Mouse (Mus musculus) CH12.LX (cell line): ENCODE measurements at regions not wholly inside any gene's neighbourhood (a gene's known extent, or its start where the extent isn't known, plus 50 kb on each side); places are given as distances from the start of the nearest gene placed in this dataset.

Experiments used
- DNase-seq: peaks from one replicate; pipeline ENCODE4 v3.0.0-alpha.2; 2013; ENCODE audit errors: extremely low read depth
- H3K27ac ChIP-seq: 2 replicates; pipeline ENCODE4 v1.5.1; 2012; ENCODE audit warnings: low read depth, mild to moderate bottlenecking, control low read depth, moderate library complexity; ENCODE audit not compliant: insufficient read depth
- H3K27me3 ChIP-seq: replicated peaks from 2 replicates; pipeline ENCODE3; 2012; ENCODE audit warnings: inconsistent platforms
- H3K36me3 ChIP-seq, 2 experiments: replicated peaks in 1 of 2; 2 replicates each; pipeline versions ENCODE3 to v1.6.1; 2012; ENCODE audit warnings: inconsistent platforms in 1 of 2, low read length in 1 of 2, mild to moderate bottlenecking in 1 of 2, mixed read lengths in 1 of 2, moderate library complexity in 1 of 2; ENCODE audit not compliant: control insufficient read depth in 1 of 2, insufficient read depth in 1 of 2
- H3K4me1 ChIP-seq, 2 experiments: 2 replicates each; pipeline ENCODE4 v1.6.1; 2012; ENCODE audit warnings: inconsistent platforms in 1 of 2, moderate library complexity in 1 of 2; ENCODE audit not compliant: insufficient read depth in 2 of 2, control insufficient read depth in 1 of 2
- H3K4me2 ChIP-seq: 2 replicates; pipeline ENCODE4 v1.6.1; 2012; ENCODE audit warnings: low read depth, mild to moderate bottlenecking, control low read depth; ENCODE audit not compliant: poor library complexity, insufficient read depth, severe bottlenecking
- H3K4me3 ChIP-seq, 3 experiments: fragments of 150-350 bp in 1 of 3; sonication (generic) in 1 of 3; replicated peaks in 1 of 3; 2 replicates each; pipeline versions ENCODE3 to v1.5.1; 2011 to 2012; ENCODE audit warnings: low read depth in 2 of 3, low read length in 2 of 3, mild to moderate bottlenecking in 2 of 3, moderate library complexity in 2 of 3, control low read depth in 1 of 3, improper control_type of control experiment in 1 of 3, inconsistent platforms in 1 of 3, mixed read lengths in 1 of 3; ENCODE audit not compliant: poor library complexity in 1 of 3
- H3K79me2 ChIP-seq: replicated peaks from 2 replicates; pipeline ENCODE4 v1.6.1; 2012; ENCODE audit warnings: mild to moderate bottlenecking, moderate library complexity; ENCODE audit not compliant: control insufficient read depth, poor library complexity, insufficient read depth, severe bottlenecking; ENCODE audit errors: extremely low read depth
- H3K9ac ChIP-seq: 2 replicates; pipeline ENCODE4 v1.6.1; 2012; ENCODE audit warnings: low read depth, mild to moderate bottlenecking, control low read depth, moderate library complexity; ENCODE audit not compliant: insufficient read depth
- H3K9me3 ChIP-seq: replicated peaks from 2 replicates; pipeline ENCODE3; 2012; ENCODE audit warnings: low read length, inconsistent platforms, mixed read lengths
- BHLHE40 ChIP-seq: IDR thresholded peaks from 2 replicates; pipeline ENCODE4 v1.6.1; 2011; ENCODE audit warnings: mild to moderate bottlenecking, low read depth, low read length, improper control_type of control experiment
- CHD1 ChIP-seq: IDR thresholded peaks from 2 replicates; pipeline ENCODE4 v1.6.1; 2012; ENCODE audit warnings: low read depth, low read length, improper control_type of control experiment, inconsistent platforms
- CHD2 ChIP-seq: IDR thresholded peaks from 2 replicates; pipeline ENCODE4 v1.6.1; 2011; ENCODE audit warnings: low read length, improper control_type of control experiment
- CTCF ChIP-seq, 2 experiments: IDR thresholded peaks in 1 of 2; conservative IDR thresholded peaks in 1 of 2; 2 replicates each; pipeline ENCODE4 v1.5.1; 2011 to 2012; ENCODE audit warnings: low read depth in 2 of 2, low read length in 2 of 2, improper control_type of control experiment in 1 of 2, inconsistent platforms in 1 of 2, mild to moderate bottlenecking in 1 of 2, moderate library complexity in 1 of 2
- E2F4 ChIP-seq: IDR thresholded peaks from 2 replicates; pipeline ENCODE4 v1.6.1; 2011; ENCODE audit warnings: low read depth, low read length, improper control_type of control experiment; ENCODE audit not compliant: insufficient replicate concordance
- ELF1 ChIP-seq: IDR thresholded peaks from 2 replicates; pipeline ENCODE4 v1.6.1; 2014; ENCODE audit warnings: low read depth, mild to moderate bottlenecking, inconsistent platforms, low read length, improper control_type of control experiment
- EP300 ChIP-seq: IDR thresholded peaks from 2 replicates; pipeline ENCODE4 v1.6.1; 2011; ENCODE audit warnings: low read length, improper control_type of control experiment
- ETS1 ChIP-seq: conservative IDR thresholded peaks from 2 replicates; pipeline ENCODE4 v1.6.1; 2012; ENCODE audit warnings: low read depth, mild to moderate bottlenecking, inconsistent platforms, low read length, improper control_type of control experiment, moderate library complexity
- HCFC1 ChIP-seq: IDR thresholded peaks from 2 replicates; pipeline ENCODE4 v1.6.1; 2012; ENCODE audit warnings: low read depth, mild to moderate bottlenecking, inconsistent platforms, low read length, improper control_type of control experiment
- IRF4 ChIP-seq: IDR thresholded peaks from 2 replicates; pipeline ENCODE4 v1.6.1; 2014; ENCODE audit warnings: low read depth, mild to moderate bottlenecking, inconsistent platforms, low read length, improper control_type of control experiment
- JUND ChIP-seq: conservative IDR thresholded peaks from 2 replicates; pipeline ENCODE4 v1.6.1; 2011; ENCODE audit warnings: low read depth, low read length, improper control_type of control experiment
- KAT2A ChIP-seq: IDR thresholded peaks from 2 replicates; pipeline ENCODE4 v1.6.1; 2012; ENCODE audit warnings: low read length, improper control_type of control experiment, inconsistent platforms; ENCODE audit not compliant: insufficient replicate concordance
- MAX ChIP-seq: IDR thresholded peaks from 2 replicates; pipeline ENCODE4 v1.6.1; 2011; ENCODE audit warnings: low read length, improper control_type of control experiment
- MAZ ChIP-seq: IDR thresholded peaks from 2 replicates; pipeline ENCODE4 v1.6.1; 2012; ENCODE audit warnings: low read depth, mild to moderate bottlenecking, inconsistent platforms, low read length, improper control_type of control experiment, moderate library complexity
- MEF2A ChIP-seq: IDR thresholded peaks from 2 replicates; pipeline ENCODE4 v1.6.1; 2014; ENCODE audit warnings: low read depth, mild to moderate bottlenecking, inconsistent platforms, low read length, improper control_type of control experiment, borderline replicate concordance
- MXI1 ChIP-seq: IDR thresholded peaks from 2 replicates; pipeline ENCODE4 v1.6.1; 2011; ENCODE audit warnings: mild to moderate bottlenecking, low read depth, low read length, improper control_type of control experiment
- MYC ChIP-seq: IDR thresholded peaks from 2 replicates; pipeline ENCODE4 v1.6.1; 2011; ENCODE audit warnings: low read depth, mild to moderate bottlenecking, improper control_type of control experiment, low read length
- NRF1 ChIP-seq: IDR thresholded peaks from 2 replicates; pipeline ENCODE4 v1.6.1; 2014; ENCODE audit warnings: low read depth, mild to moderate bottlenecking, inconsistent platforms, low read length, improper control_type of control experiment, moderate library complexity
- PAX5 ChIP-seq: IDR thresholded peaks from 2 replicates; pipeline ENCODE4 v1.6.1; 2012; ENCODE audit warnings: low read length, inconsistent platforms, mixed read lengths
- POLR2A ChIP-seq: IDR thresholded peaks from 2 replicates; pipeline ENCODE4 v1.6.1; 2011; ENCODE audit warnings: low read depth, mild to moderate bottlenecking, improper control_type of control experiment, low read length
- RAD21 ChIP-seq: IDR thresholded peaks from 2 replicates; pipeline ENCODE4 v1.6.1; 2011; ENCODE audit warnings: low read depth, mild to moderate bottlenecking, low read length, improper control_type of control experiment, moderate library complexity
- RCOR1 ChIP-seq: conservative IDR thresholded peaks from 2 replicates; pipeline ENCODE4 v1.6.1; 2012; ENCODE audit warnings: low read depth, mild to moderate bottlenecking, inconsistent platforms, low read length, improper control_type of control experiment
- SMC3 ChIP-seq: IDR thresholded peaks from 2 replicates; pipeline ENCODE4 v1.6.1; 2011; ENCODE audit warnings: low read depth, low read length, improper control_type of control experiment
- TBP ChIP-seq: conservative IDR thresholded peaks from 2 replicates; pipeline ENCODE4 v1.6.1; 2011; ENCODE audit warnings: low read depth, low read length, improper control_type of control experiment
- TCF12 ChIP-seq: IDR thresholded peaks from 2 replicates; pipeline ENCODE4 v1.6.1; 2014; ENCODE audit warnings: low read depth, mild to moderate bottlenecking, inconsistent platforms, low read length, improper control_type of control experiment
- USF1 ChIP-seq: IDR thresholded peaks from 2 replicates; pipeline ENCODE4 v1.6.1; 2014; ENCODE audit warnings: low read depth, mild to moderate bottlenecking, inconsistent platforms, low read length, improper control_type of control experiment
- USF2 ChIP-seq: conservative IDR thresholded peaks from 2 replicates; pipeline ENCODE4 v1.6.1; 2011; ENCODE audit warnings: low read depth, low read length, improper control_type of control experiment
- ZC3H11A ChIP-seq: IDR thresholded peaks from 2 replicates; pipeline ENCODE4 v1.6.1; 2012; ENCODE audit warnings: low read depth, mild to moderate bottlenecking, inconsistent platforms, low read length, improper control_type of control experiment
- ZKSCAN1 ChIP-seq: IDR thresholded peaks from 2 replicates; pipeline ENCODE4 v1.6.1; 2012; ENCODE audit warnings: low read depth, inconsistent platforms, low read length, improper control_type of control experiment, borderline replicate concordance
- ZMIZ1 ChIP-seq: IDR thresholded peaks from 2 replicates; pipeline ENCODE4 v1.6.1; 2012; ENCODE audit warnings: low read depth, mild to moderate bottlenecking, inconsistent platforms, low read length, improper control_type of control experiment
- ZNF384 ChIP-seq: IDR thresholded peaks from 2 replicates; pipeline ENCODE4 v1.6.1; 2012; ENCODE audit warnings: low read depth, low read length, improper control_type of control experiment, inconsistent platforms
- dilution Hi-C: fragments of 300-500 bp; cut with MboI; formaldehyde crosslinking; loops from 2 replicates; pipeline ENCODE4 v1.14.3; 2020; ENCODE audit warnings: low sequenced_read_pairs; ENCODE audit not compliant: extremely low pct_unique_long_range_greater_than_20kb, extremely low pct_ligation_motif_present
- in situ Hi-C: fragments of 300-500 bp; cut with MboI; formaldehyde crosslinking; loops from 3 replicates; pipeline ENCODE4 v1.14.3; 2019; ENCODE audit warnings: low sequenced_read_pairs, low pct_ligation_motif_present, low pct_unique_long_range_greater_than_20kb, mixed read lengths

DNA sequence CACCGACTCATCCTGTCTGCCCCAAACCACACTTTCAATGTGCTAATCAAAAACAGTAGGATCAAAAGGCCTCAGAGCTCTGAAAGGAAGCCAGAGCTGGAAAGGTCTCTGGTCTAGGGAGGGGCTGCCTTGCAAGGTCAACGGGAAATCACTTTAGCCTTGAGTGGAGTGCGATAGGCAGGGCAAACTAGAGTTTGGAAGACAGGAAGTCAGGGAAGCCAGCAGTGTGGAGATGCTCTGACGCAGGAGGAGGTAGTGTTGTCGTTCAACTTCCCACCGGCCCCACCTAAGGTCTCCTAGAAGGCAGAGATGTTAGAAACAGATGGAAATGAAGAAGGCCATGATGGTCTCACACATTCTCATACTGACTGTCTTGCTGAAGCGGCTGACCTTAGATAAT lies 52.0 kb upstream of the Trp53i11 start:
- TF ChIP-seq ZC3H11A (no peak), ELF1 (no peak), IRF4 (no peak), ETS1 (no peak), ZNF384 (no peak), NRF1 (no peak), MEF2A (no peak), RAD21 (no peak), TBP (no peak), HCFC1 (no peak), CTCF (conservative IDR thresholded peaks at IDR 0.05 in 1 of 2, IDR thresholded peaks at IDR 0.05 in 1 of 2; ENCODE audit: low read depth in 2 of 2, low read length in 2 of 2) (no peak), USF1 (no peak), USF2 (no peak), EP300 (no peak)
- H3K79me2 ChIP-seq = no peaks in the 10 kb centered on the region

DNA sequence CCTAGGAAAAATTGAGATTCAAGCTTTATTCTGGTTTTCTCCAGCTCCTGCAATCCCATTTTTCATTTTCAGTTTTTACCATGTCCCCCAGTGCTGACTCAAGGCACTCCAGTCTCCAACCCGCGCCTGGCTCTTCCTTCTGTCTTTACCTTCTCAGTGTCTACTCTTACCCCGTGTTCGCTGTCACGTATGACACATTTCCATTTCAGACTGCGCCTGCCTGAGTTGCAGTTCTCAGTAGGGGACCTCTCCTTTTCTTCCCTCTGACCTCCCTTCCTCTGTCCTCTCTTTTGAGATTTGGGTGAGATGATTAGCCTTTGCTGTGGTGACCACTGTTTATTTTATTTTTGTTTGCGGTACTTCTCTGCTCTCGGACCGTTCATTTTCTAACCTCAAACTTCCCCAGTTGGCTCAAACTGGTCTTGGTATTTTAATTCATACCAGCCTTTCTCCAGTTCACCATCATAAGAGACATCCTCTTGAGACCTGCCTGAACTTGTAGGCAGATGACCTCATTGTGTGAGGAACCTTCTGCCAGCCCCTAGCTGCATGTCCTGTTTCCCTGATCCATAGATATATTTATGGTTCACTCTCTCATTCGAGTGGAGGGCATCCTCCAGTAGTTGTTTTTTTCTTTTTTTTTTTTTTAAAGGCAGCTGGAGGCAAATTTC lies 53.9 kb upstream of the Trp53i11 start:
- in situ Hi-C loops (no loop called here), dilution Hi-C loops (no loop called here)
- Histone ChIP-seq H3K79me2 (no peaks in the 10 kb centered on the region), H3K9ac (peak overlapping the region; percentile 49), H3K36me3 (no peaks in the 10 kb centered on the region), H3K4me3 (no peak overlapping the region), H3K27ac (peak overlapping the region; percentile 91), H3K27me3 (peaks cover 89% of the 10 kb centered on the region), H3K9me3 (peaks cover 3% of the 10 kb centered on the region), H3K4me1 (peaks cover 25 to 31% of the 10 kb centered on the region in 2 experiments), H3K4me2 (peak overlapping the region; percentile 79)
- peak; percentile 43 for DNase-seq
- TF ChIP-seq MEF2A (peak; percentile 92), KAT2A (no peak), RAD21 (no peak; the same call in 1 of the 2 replicates), JUND (peak; percentile 79), MXI1 (no peak; the same call in none of the 2 replicates), RCOR1 (no peak; the same call in 1 of the 2 replicates), MAZ (0 out of 2 replicates have a peak, but pooled peaks have one; percentile 37), CHD1 (peak; percentile 97), MAX (no peak), CHD2 (peak; percentile 43; the same call in 1 of the 2 replicates), POLR2A (peak; percentile 26; the same call in 1 of the 2 replicates), BHLHE40 (peak; percentile 67; the same call in 1 of the 2 replicates), NRF1 (peak; percentile 67), HCFC1 (peak; percentile 21; the same call in 1 of the 2 replicates), MYC (0 out of 2 replicates have a peak, but pooled peaks have one; percentile 41), ZMIZ1 (no peak), E2F4 (no peak), TCF12 (peak; percentile 88; the same call in 1 of the 2 replicates), SMC3 (no peak), CTCF (conservative IDR thresholded peaks at IDR 0.05 in 1 of 2, IDR thresholded peaks at IDR 0.05 in 1 of 2; ENCODE audit: low read depth in 2 of 2, low read length in 2 of 2) (no peak), USF2 (no peak), ZNF384 (peak; percentile 74), ELF1 (no peak), ZKSCAN1 (no peak), EP300 (peak; percentile 82), PAX5 (no peak)

More for the DNA sequence above, 52.0 kb upstream of the Trp53i11 start:
- Histone ChIP-seq H3K36me3 (no peaks in the 10 kb centered on the region), H3K4me3 (no peak overlapping the region), H3K9ac (no peak overlapping the region), H3K9me3 (peaks cover under 1% of the 10 kb centered on the region), H3K27me3 (peaks cover 86% of the 10 kb centered on the region), H3K4me2 (no peak overlapping the region), H3K4me1 (peaks cover 23 to 31% of the 10 kb centered on the region in 2 experiments), H3K27ac (no peak overlapping the region)
- no peak for DNase-seq
- dilution Hi-C loops (no loop called here), in situ Hi-C loops (no loop called here)
